Mouse (Mus musculus): ENCODE measurements around the gene Olfr1495.
"Not testable (repeated sequence)": the region's sequence is repeated elsewhere in the genome, so short reads cannot be mapped to it uniquely, and the experiment has no call there.

Gene Olfr1495

GRCm38 (mm10) chr19:13764306-13764705 is at the start of gene Olfr1495:
Olfr1495 (plus strand) TSS chr19:13764606.
- no peak for DNase-seq

GRCm38 (mm10) chr19:13722978-13723377 is 41.4 kb upstream of the Olfr1495 start, which contains the start of gene Olfr1493-ps1:
Olfr1493-ps1 (plus strand) TSS chr19:13723278.
- no peak for DNase-seq

GRCm38 (mm10) chr19:13739428-13739827 is 25.0 kb upstream of the Olfr1495 start, which contains the start of gene Olfr1494:
Olfr1494 (plus strand) TSS chr19:13739728.
- DNase-seq, result no peak

GRCm38 (mm10) chr19:13749366-13749765 is 15.0 kb upstream of the Olfr1495 start:
- no peak for DNase-seq

- DNase-seq, result no peak
Observed at GRCm38 (mm10) chr19:13768565-13769276, 4.3 kb downstream of the Olfr1495 start.

- DNase-seq, result no peak
Observed at GRCm38 (mm10) chr19:13777578-13777977, 13.2 kb downstream of the Olfr1495 start, which contains the start of gene Olfr1496. Olfr1496 (plus strand) TSS chr19:13777878.

- no peak for DNase-seq
Observed at GRCm38 (mm10) chr19:13798102-13798501, 33.7 kb downstream of the Olfr1495 start, which contains the start of gene Olfr1497. Olfr1497 (minus strand) TSS chr19:13798202.

GRCm38 (mm10) chr19:13805486-13805885 is 41.1 kb downstream of the Olfr1495 start:
- not testable (repeated sequence) for DNase-seq

- no peak for DNase-seq
Observed at GRCm38 (mm10) chr19:13812823-13813222, 48.4 kb downstream of the Olfr1495 start.

- no peak for DNase-seq
Observed at GRCm38 (mm10) chr19:13818827-13819226, 54.4 kb downstream of the Olfr1495 start.

GRCm38 (mm10) chr19:13819347-13819746 is 54.9 kb downstream of the Olfr1495 start, which contains the start of gene Olfr1499:
Olfr1499 (minus strand) TSS chr19:13819447.
- no peak for DNase-seq
